Mouse (Mus musculus) central nervous system, embryonic 14 days (tissue): ENCODE results near the gene Jade1. TPM values are rescaled to one million over a fixed set of nuclear protein-coding genes. Genes with fewer than 3 reads are reported as not detected.

ENCODE experiments used
- polyA plus RNA-seq: library from polyadenylated mRNA; depleted of rRNA; stranded (reverse); fragments of >200 nt; gene quantifications from 2 replicates; pipeline ENCODE4 v1.2.3, GENCODE M21; 2012; rRNA removed

Gene Jade1
- 12.2 and 12.4 TPM in 2 replicates for polyA plus RNA-seq

GRCm38 (mm10) chr3:41555491-41556381, at the start of gene Jade1:
Gene Jade1 (plus strand): TSS chr3:41555731.

Other genes starting within 250 kb of the Jade1 start
- gene Sclt1, start 186.8 kb downstream of the Jade1 start, polyA plus RNA-seq = 14.9 and 16.3 TPM in 2 replicates
- gene D3Ertd751e, start 186.9 kb downstream of the Jade1 start, polyA plus RNA-seq = 5.7 and 6.4 TPM in 2 replicates